Mouse (Mus musculus): ENCODE results near the gene Chmp3. TPM values are rescaled to one million over a fixed set of nuclear protein-coding genes. Genes with fewer than 3 reads are reported as not detected.

Gene Chmp3
- 10 to 100 TPM; 52.0 to 56.6 TPM for total RNA-seq (2021)
- long read RNA-seq, experiment 1, transcript Chmp3-201 (6 exons, 2,654 nt), result major isoform, 41 of 52 reads
- long read RNA-seq, experiment 1, partial matches to known transcripts, result 7 of 52 reads
- long read RNA-seq, experiment 1, other reads (novel, unspliced or antisense), result 3 of 52 reads
- long read RNA-seq, experiment 2, transcript Chmp3-201 (6 exons, 2,654 nt), result major isoform, 21 of 31 reads
- long read RNA-seq, experiment 2, partial matches to known transcripts, result 2 of 31 reads
- long read RNA-seq, experiment 2, other reads (novel, unspliced or antisense), result 8 of 31 reads

- peak; percentile 97 to 99 for DNase-seq
Measured at GRCm38 (mm10) chr6:71543686-71544499, at the start of gene Chmp3. Chmp3 (plus strand) TSS chr6:71543797.

GRCm38 (mm10) chr6:71494341-71495020 is 49.1 kb upstream of the Chmp3 start:
- DNase-seq, result peak; percentile 48 to 72

- no peak for DNase-seq
Measured at GRCm38 (mm10) chr6:71500575-71500974, 43.0 kb upstream of the Chmp3 start.

- no peak for DNase-seq
Measured at GRCm38 (mm10) chr6:71503001-71503400, 40.6 kb upstream of the Chmp3 start.

GRCm38 (mm10) chr6:71503670-71504069 is 39.9 kb upstream of the Chmp3 start:
- no peak for DNase-seq

- DNase-seq, result peak in 1 of 2 experiments; percentile 7
Measured at GRCm38 (mm10) chr6:71504091-71504490, 39.5 kb upstream of the Chmp3 start.

- no peak for DNase-seq
Measured at GRCm38 (mm10) chr6:71505671-71506070, 37.9 kb upstream of the Chmp3 start.

- no peak for DNase-seq
Measured at GRCm38 (mm10) chr6:71519476-71519875, 24.1 kb upstream of the Chmp3 start.

GRCm38 (mm10) chr6:71525556-71525955 is 18.0 kb upstream of the Chmp3 start:
- no peak for DNase-seq

GRCm38 (mm10) chr6:71527056-71527455 is 16.5 kb upstream of the Chmp3 start:
- no peak for DNase-seq

- no peak for DNase-seq
Measured at GRCm38 (mm10) chr6:71527826-71528225, 15.8 kb upstream of the Chmp3 start.

- DNase-seq, result no peak
Measured at GRCm38 (mm10) chr6:71530176-71530575, 13.4 kb upstream of the Chmp3 start.

- peak in 1 of 2 experiments; percentile 23 for DNase-seq
Measured at GRCm38 (mm10) chr6:71537286-71537685, 6.3 kb upstream of the Chmp3 start.

GRCm38 (mm10) chr6:71555507-71555951 is 11.9 kb downstream of the Chmp3 start:
- peak; percentile 60 for DNase-seq

GRCm38 (mm10) chr6:71556826-71557225 is 13.2 kb downstream of the Chmp3 start:
- no peak for DNase-seq

GRCm38 (mm10) chr6:71568616-71569015 is 25.0 kb downstream of the Chmp3 start:
- no peak for DNase-seq

- DNase-seq, result no peak
Measured at GRCm38 (mm10) chr6:71569025-71569424, 25.4 kb downstream of the Chmp3 start.

GRCm38 (mm10) chr6:71575359-71575758 is 31.8 kb downstream of the Chmp3 start:
- no peak for DNase-seq

GRCm38 (mm10) chr6:71579478-71579877 is 35.9 kb downstream of the Chmp3 start:
- DNase-seq, result no peak

GRCm38 (mm10) chr6:71583198-71583597 is 39.6 kb downstream of the Chmp3 start:
- DNase-seq, result no peak

GRCm38 (mm10) chr6:71589401-71589800 is 45.8 kb downstream of the Chmp3 start:
- DNase-seq, result no peak

- peak; percentile 14 to 21 for DNase-seq
Measured at GRCm38 (mm10) chr6:71590154-71590553, 46.6 kb downstream of the Chmp3 start.

GRCm38 (mm10) chr6:71607756-71608155 is 64.2 kb downstream of the Chmp3 start:
- DNase-seq, result no peak
